Mouse (Mus musculus): ENCODE measurements around the gene Acbd3. TPM values are rescaled to one million over a fixed set of nuclear protein-coding genes. Genes with fewer than 3 reads are reported as not detected.

Gene Acbd3
- total RNA-seq, 4 experiments from 2014 or later = 32.5 to 36.3 (median 34.8) TPM

DNA sequence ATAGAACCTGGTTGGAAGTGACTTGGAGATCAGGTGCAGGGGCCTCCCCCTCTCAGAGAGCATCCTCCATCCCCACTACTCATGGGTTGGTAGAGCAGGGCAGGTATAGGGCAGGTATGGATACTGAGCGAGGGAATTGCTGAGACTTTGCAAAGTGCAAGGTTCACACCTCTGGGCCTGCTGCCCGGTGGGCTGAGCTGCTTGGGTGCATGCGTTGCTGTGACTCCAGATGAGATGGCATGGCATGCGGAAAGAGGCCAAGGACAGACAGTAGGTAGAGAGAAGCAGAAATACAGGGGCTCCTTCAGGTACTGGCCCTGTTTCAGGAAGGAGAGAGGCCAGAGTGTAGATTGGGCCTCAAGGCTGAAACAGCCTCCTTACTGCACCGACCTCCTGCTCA lies 55.4 kb downstream of the Acbd3 start:
- no peak for DNase-seq (ENCODE audit: low spot score in 2 of 2)

DNA sequence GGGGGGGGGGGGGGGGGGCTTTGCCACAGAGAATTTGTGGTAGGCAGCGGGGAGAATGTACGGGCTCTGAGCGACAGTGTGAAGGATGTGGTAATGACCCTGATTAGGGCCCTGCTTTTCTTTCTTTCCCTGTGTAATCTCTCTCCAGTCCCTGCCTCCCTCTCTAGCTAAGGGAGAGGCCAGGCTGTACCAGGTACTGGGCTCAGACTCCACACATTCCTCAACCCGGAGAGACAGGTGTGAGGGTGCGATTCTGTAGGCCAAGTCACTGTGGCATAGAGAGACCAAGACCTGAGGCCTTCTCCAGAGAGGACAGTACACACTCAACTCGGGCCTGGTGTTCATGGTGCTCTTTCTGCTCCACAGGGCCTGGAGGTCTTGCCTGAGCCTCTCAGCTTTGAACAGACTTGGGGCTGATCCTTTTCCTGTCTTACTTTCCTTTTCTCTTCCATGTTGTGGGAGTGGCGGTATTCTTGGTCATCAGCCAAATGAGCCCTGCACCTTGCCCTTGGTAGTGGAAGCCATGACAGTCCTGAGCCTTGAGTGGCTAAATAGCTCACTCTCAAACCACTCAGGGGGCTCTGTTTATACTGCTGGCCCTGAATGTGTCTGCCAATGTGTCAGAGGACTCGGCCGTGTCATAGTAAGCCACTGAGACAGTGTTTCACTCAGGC lies 57.2 kb downstream of the Acbd3 start:
- no peak for DNase-seq (ENCODE audit: low spot score in 2 of 2)

DNA sequence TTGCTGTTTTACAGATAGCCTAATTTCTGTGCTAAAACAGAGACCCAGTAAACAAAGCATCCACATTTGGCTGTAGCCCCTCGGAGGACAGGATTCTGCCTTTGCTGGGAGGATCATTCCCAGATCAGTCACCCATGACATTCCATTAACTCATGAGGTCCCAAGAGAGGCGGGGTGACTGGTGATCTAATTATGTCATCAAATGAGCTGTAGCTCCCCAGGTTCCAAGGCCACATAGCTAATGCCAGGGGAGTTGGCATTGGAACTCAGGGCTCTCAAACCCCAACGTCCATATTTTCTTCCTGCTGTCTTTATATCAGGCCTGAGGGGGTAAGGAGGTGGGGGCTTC lies 57.7 kb downstream of the Acbd3 start:
- no peak for DNase-seq (ENCODE audit: low spot score in 2 of 2)

DNA sequence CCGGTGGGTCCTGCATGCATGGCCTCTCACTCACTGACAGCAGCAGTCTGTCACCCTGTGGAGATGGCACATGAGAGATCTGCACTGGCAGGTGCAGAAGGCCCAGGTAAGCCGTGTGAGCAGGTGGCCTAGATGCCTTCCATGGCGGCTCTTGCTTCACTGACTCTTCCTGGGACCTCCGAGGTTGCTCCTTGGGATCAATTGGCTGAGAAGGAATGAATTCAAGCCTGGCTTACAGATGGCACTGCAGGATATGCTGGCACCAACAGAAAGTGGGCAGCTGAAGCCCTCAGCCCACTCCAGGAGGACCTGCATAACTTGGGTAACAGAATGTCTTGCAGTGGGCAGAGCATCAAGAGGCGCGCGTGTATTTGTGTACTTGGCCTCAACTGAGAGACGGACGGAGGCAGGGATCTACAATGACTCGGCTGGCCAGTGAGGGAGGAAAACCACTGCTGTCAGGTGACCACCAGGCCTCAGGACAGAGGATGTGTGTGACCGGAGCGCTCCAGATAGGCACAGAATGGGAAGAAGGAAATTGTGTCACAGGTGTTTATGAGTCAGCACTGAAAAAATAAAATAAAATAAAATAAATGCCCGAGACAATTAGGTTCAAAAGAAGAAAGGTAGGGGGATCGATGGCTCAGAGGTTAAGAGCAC lies 66.1 kb downstream of the Acbd3 start:
- DNase-seq (ENCODE audit: low spot score in 2 of 2) = no peak

DNA sequence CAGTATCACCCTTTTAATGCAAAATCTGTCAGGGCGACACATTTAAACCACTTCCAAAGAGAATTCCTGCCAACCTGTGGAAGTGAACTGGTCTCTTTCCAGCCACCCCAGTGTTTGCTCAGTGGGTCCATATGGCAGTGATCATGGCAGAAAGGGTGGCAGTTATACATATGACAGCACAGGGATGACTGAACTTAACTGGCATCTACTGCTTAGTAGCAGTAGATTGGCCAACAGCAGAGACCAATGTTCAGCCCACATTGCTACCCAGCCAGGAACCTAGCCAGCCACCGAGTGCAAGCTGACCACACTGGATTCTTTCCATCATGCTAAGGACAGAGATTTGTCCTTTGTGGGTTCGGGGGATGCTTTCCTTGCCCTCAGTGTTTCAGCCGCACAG lies 67.0 kb downstream of the Acbd3 start:
- DNase-seq (ENCODE audit: low spot score in 2 of 2) = no peak

DNA sequence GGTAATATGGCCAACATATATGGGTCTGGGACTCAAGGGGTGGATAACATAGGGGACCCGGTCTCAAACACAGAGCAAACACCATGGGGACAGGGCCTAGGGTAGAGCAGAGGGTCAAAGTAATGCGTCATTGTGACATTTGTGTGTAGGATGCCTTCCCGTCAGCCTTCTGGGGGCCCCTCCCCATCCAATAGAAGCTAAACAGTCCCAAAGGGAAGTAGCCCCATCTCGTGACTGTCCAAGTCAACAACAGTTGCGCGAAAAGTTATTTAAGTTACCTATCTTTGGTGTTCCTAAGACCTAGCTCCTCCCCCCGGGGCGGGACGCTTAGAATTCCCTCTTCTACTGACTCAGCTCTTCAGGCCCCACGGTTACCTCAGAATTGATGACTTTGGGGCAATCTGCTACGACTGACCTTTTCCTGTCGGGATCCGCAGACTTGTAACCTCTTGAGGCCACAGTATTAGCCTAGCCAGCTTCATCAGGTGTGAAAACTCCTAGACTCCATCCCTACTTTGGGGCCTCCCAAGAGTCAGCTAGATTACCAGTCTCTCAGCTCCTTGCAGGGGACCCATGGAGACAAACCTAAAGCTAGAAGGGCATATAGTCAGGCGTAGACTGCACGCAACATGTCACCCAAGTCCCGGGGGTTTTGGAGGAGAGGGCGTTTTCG lies 67.7 kb downstream of the Acbd3 start:
- no peak for DNase-seq (ENCODE audit: low spot score in 2 of 2)

DNA sequence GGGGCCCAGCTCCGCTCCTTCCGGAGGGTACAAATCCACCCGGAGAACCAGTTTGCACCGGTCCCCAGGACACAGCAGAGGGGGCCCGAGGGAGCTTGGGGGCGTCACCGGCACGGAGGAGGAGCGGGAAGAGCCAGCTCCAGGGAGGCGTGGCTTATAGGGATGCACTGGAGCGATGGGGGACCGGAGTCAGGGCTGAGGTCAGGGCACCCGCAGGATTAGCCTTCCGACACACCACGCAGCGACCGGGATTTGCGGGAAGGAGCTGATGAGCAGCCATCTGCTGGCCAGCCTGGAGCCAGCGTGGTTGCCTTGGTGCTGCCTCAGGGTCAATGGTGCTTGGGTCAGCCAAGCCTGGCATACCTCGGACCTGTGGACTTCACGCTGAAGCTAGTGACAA lies 68.3 kb downstream of the Acbd3 start:
- DNase-seq (ENCODE audit: low spot score in 2 of 2) = no peak

DNA sequence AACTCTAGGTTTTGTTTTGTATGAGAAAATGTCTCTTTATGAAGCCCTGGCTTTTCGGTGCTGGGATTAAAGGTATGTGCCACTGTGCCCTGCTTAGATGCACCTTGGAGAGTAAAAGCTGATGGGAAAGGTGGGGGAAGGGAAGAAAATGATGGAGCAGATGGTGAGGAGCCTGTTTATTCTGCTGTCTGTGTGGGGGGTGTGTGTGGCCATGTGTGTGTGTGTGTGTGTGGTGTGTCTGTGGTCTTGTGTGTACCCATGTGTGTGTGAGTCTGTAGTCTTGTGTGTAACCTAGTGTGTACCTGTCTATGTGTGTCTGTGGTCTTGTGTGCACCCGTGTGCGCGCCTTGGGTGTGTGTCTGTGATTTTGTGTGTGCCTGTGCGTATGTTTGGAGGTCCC lies 72.8 kb downstream of the Acbd3 start:
- no peak for DNase-seq (ENCODE audit: low spot score in 2 of 2)

DNA sequence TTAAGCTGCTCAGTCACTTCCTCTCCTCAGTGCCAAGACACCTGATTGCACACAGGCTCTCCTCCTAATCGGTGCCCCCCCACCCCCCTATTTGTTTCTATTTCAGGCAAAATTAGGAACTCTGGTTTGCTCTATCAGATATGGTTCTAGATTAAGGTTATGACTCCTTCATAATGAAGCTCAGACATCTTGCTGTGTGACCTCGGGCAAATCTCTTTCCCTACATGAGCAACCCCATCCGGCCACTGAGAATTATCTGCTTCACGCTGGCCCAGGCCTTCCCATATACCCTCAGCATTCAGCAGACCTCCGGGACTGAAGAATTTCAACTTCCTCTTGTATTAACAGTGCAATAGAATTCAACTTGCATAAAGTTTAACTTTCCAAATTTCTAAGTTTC lies 73.4 kb downstream of the Acbd3 start:
- DNase-seq (ENCODE audit: low spot score in 2 of 2) = no peak

DNA sequence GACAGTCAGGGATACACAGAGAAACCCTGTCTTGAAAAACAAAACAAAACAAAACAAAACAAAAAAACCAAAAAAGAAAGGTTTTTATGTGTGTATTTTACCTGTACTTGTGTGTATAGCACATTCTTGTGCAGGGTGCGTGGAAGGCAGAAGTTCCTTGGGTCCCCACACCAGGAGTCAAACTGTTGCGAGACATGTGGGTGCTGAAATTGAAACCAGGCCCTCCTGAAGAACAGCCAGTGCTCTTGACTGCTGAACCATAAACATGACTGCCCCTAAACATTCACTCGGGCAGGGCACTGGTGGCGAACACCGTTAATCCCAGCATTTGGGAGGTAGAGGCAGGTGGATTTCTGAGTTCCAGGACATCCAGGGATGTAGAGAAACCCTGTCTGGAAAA lies 74.2 kb downstream of the Acbd3 start:
- no peak for DNase-seq (ENCODE audit: low spot score in 2 of 2)

DNA sequence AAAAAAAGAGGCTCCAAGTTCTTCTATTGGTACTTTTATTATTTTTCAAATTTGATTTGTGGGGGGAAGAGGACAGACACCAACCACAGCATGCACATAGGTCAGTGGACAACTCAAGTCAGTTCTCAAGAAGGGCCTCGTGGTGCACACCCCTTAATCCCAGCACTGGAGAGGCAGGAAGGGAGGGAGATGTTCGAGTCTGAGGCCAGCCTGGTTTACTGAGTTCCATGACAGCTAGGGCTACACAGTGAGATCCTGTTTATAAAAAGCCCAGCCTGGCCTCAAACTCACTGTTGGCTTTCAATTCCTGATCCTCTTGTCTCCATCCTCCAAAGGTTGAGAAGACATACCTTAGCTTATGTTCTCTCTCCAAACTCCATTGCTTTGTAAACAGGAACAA lies 75.0 kb downstream of the Acbd3 start:
- DNase-seq (ENCODE audit: low spot score in 2 of 2) = no peak

DNA sequence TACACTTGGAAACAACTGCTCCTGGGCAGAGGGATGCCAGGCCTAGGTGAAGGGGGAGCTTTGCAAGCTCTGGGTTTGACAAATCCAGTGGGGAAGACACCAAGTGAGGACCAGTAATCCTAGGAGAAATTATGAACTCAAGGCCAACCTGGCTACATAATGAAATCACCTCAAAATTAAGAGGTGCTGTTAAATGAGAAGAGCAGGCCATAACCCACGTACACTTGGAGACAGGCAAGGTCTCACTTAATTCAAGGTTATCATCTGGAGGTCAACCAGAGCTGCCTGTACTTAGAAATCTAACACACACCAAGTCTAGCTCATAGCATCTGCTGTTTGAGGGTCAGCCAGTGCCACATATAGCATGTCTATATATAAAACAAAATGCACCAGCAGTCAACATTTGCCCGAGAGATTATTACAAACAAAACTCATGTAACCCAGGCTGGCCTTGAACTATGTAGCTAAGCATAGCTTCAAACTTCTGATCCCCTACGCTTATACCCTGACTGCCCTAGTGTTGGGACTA lies 75.7 kb downstream of the Acbd3 start:
- no peak for DNase-seq (ENCODE audit: low spot score in 2 of 2)

Other genes with a start within 250 kb of the Acbd3 start
- 100 to 1,000 TPM; 255 to 302 (median 277) TPM for gene Stum, start 242.5 kb upstream of the Acbd3 start, total RNA-seq (2022)
- gene Parp1, start 157.1 kb upstream of the Acbd3 start, total RNA-seq (2022) = 100 to 1,000 TPM; 107 to 134 (median 123) TPM
- gene Lin9, start 84.9 kb upstream of the Acbd3 start, total RNA-seq (2022) = 1 to 10 TPM; 2.7 to 4.6 (median 3.6) TPM
- gene Mixl1, start 29.0 kb upstream of the Acbd3 start, total RNA-seq (2022) = not detected
- gene H3f3a, start 87.9 kb downstream of the Acbd3 start, total RNA-seq (2022) = 100 to 1,000 TPM; 296 to 316 (median 303) TPM
- gene Sde2, start 125.1 kb downstream of the Acbd3 start, total RNA-seq (2022) = 10 to 100 TPM; 22.3 to 24.9 (median 22.6) TPM
- 1 to 10 TPM in 2 of 4 experiments, under 1 TPM in 2; 0.68 to 3.4 (median 1.7) TPM for gene Lefty2, start 167.1 kb downstream of the Acbd3 start, total RNA-seq (2022)
- gene Pycr2, start 178.2 kb downstream of the Acbd3 start, total RNA-seq (2022) = 10 to 100 TPM; 36.2 to 39.7 (median 39.3) TPM
- 1 to 10 TPM; 6.6 to 8.4 (median 7.8) TPM for gene Lefty1, start 209.0 kb downstream of the Acbd3 start, total RNA-seq (2022)
- 10 to 100 TPM; 25.6 to 39.3 (median 29.1) TPM for gene Tmem63a, start 216.3 kb downstream of the Acbd3 start, total RNA-seq (2022)